Comparison of ENCODE assay signal across 24 mouse cellular contexts in genomic region chr12:27916401-27916920, GRCm38 (mm10).
DNase-seq lines count a peak whose midpoint lies in the region; ATAC-seq and TF ChIP-seq lines count a peak whose summit lies in the region.
"Had no signal": no experiment of that assay in that cellular context is flagged by ENCODE, and none has a peak within 500 bp of the region (broad histone marks: within the 10 kb centered on the region; RNA-seq: fewer than 3 reads in every experiment).

No protein-coding gene starts in this region.

- H3K4me2 ChIP-seq in lung, postnatal 0 days (replicated peaks; ENCODE audit: low read depth, low read length), result no peak overlapping the region
- H3K4me2 ChIP-seq: embryonic facial prominence, embryonic 12.5 days; heart, embryonic 15.5 days; intestine, embryonic 15.5 days; limb, embryonic 13.5 days; liver, embryonic 12.5 days; midbrain, embryonic 13.5 days had no signal

- H3K4me1 ChIP-seq in lung, postnatal 0 days (ENCODE audit: insufficient read depth, low read depth, low read length), result no peaks in the 10 kb centered on the region
- H3K4me1 ChIP-seq: embryonic facial prominence, embryonic 12.5 days; heart, embryonic 15.5 days; hindbrain, embryonic 10.5 days; intestine, embryonic 15.5 days; limb, embryonic 13.5 days; liver, embryonic 12.5 days; megakaryocyte, embryonic 14.5 days; midbrain, embryonic 13.5 days had no signal

- no peak overlapping the region for H3K27ac ChIP-seq in lung, postnatal 0 days (ENCODE audit: low read length)
- H3K27ac ChIP-seq: embryonic facial prominence, embryonic 12.5 days; heart, adult 2 months; heart, embryonic 15.5 days; hindbrain, embryonic 10.5 days; intestine, embryonic 15.5 days; layer of hippocampus, adult 2 months; limb, embryonic 13.5 days; liver, embryonic 12.5 days; midbrain, embryonic 13.5 days; stomach, postnatal 0 days had no signal

- H3K36me3 ChIP-seq in lung, postnatal 0 days (ENCODE audit: insufficient read depth, low read length), result no peaks in the 10 kb centered on the region
- H3K36me3 ChIP-seq: embryonic facial prominence, embryonic 12.5 days; heart, embryonic 15.5 days; hindbrain, embryonic 10.5 days; intestine, embryonic 15.5 days; limb, embryonic 13.5 days; liver, embryonic 12.5 days; midbrain, embryonic 13.5 days had no signal

- no peak for TF ChIP-seq EP300 in lung, postnatal 0 days (IDR thresholded peaks at IDR 0.05)

- 43% methylated on average over 3 of the region's 3 CpGs for WGBS in lung, postnatal 0 days

- no peak overlapping the region for H3K9ac ChIP-seq in lung, postnatal 0 days (replicated peaks; ENCODE audit: low read depth)
- H3K9ac ChIP-seq: embryonic facial prominence, embryonic 12.5 days; heart, embryonic 15.5 days; intestine, embryonic 15.5 days; limb, embryonic 13.5 days; liver, embryonic 12.5 days; midbrain, embryonic 13.5 days had no signal

- ATAC-seq in lung, postnatal 0 days, result peak; percentile 41; the same call in 1 of the 2 replicates
- ATAC-seq: hindbrain, embryonic 16.5 days; intestine, embryonic 15.5 days; liver, embryonic 12.5 days; midbrain, embryonic 13.5 days had no signal

- H3K9me3 ChIP-seq in lung, postnatal 0 days (ENCODE audit: low read length), result no peaks in the 10 kb centered on the region
- H3K9me3 ChIP-seq: embryonic facial prominence, embryonic 12.5 days; heart, embryonic 15.5 days; hindbrain, embryonic 10.5 days; intestine, embryonic 15.5 days; limb, embryonic 13.5 days; liver, embryonic 12.5 days; megakaryocyte, embryonic 14.5 days; midbrain, embryonic 13.5 days had no signal

- TF ChIP-seq CTCF in lung, postnatal 0 days (IDR thresholded peaks at IDR 0.05), result no peak

- no peaks in the 10 kb centered on the region for H3K27me3 ChIP-seq in lung, postnatal 0 days (replicated peaks; ENCODE audit: insufficient read depth, low read length)
- H3K27me3 ChIP-seq: embryonic facial prominence, embryonic 12.5 days; heart, embryonic 15.5 days; intestine, embryonic 15.5 days; limb, embryonic 13.5 days; liver, embryonic 12.5 days; megakaryocyte, embryonic 14.5 days; midbrain, embryonic 13.5 days had no signal

- peak; percentile 2 to 4 for DNase-seq in heart, postnatal 36 days
- DNase-seq in heart, adult 8-10 months (ENCODE audit: low spot score), result no peak
- DNase-seq in kidney, postnatal 10 days, result peak; percentile 49
- no peak for DNase-seq in kidney, postnatal 36 days
- peak; percentile 28 for DNase-seq in lung, postnatal 0 days (ENCODE audit: low spot score)
- peak; percentile 14 for DNase-seq in lung, postnatal 25 days (ENCODE audit: low spot score)
- DNase-seq in right cerebral cortex, postnatal 14 days, result no peak
- DNase-seq: adrenal gland, adult 8-10 months; cerebellum, adult 18-20 months; cerebellum, postnatal 14 days; gastrocnemius, postnatal 25 days; heart, adult 2 months had no signal

- no peak overlapping the region for H3K4me3 ChIP-seq in lung, postnatal 0 days (ENCODE audit: low read depth, low read length)
- H3K4me3 ChIP-seq: embryonic facial prominence, embryonic 12.5 days; erythroblast, embryonic 14.5 days; heart, adult 2 months; heart, embryonic 15.5 days; hindbrain, embryonic 10.5 days; intestine, embryonic 15.5 days; layer of hippocampus, adult 2 months; limb, embryonic 13.5 days; liver, embryonic 12.5 days; megakaryocyte, embryonic 14.5 days; midbrain, embryonic 13.5 days had no signal

- intact Hi-C loops in heart, postnatal 36 days (cut with DNase I), result no loop called here

Comparison
In these comparisons a context has a peak if more than half of its experiments do, and no peak if none do; other contexts are left out.
1. DNase-seq: peak in heart, postnatal 36 days (2 of 2), kidney, postnatal 10 days (single experiment), lung, postnatal 0 days (single experiment) and lung, postnatal 25 days (single experiment); none in heart, adult 8-10 months (single experiment), kidney, postnatal 36 days (0 of 2) and right cerebral cortex, postnatal 14 days (single experiment).